Mouse (Mus musculus) neural tube, embryonic 14.5 days (tissue): ENCODE data around the gene Tial1. TPM values are rescaled to one million over a fixed set of nuclear protein-coding genes. Genes with fewer than 3 reads are reported as not detected.

Source experiments
- ATAC-seq: fragments of 200-750 bp; cut with Nextera tagmentation; 2 replicates; pipeline ENCODE4 v1.8.0; 2017; ENCODE audit warnings: low read depth, mild to moderate bottlenecking, moderate TSS enrichment, moderate library complexity
- H3K27ac ChIP-seq: fragments of 300-500 bp; sonication (generic); 2 replicates; pipeline ENCODE4 v1.5.1; 2014; ENCODE audit warnings: low read depth, mild to moderate bottlenecking, control low read depth, low read length, moderate library complexity, mixed read lengths
- H3K27me3 ChIP-seq: fragments of 300-500 bp; sonication (generic); 2 replicates; pipeline ENCODE4 v1.6.1; 2014; ENCODE audit warnings: low read length; ENCODE audit not compliant: control insufficient read depth, insufficient read depth
- H3K36me3 ChIP-seq: fragments of 300-500 bp; sonication (generic); 2 replicates; pipeline ENCODE4 v1.6.1; 2014; ENCODE audit warnings: low read length, mixed read lengths; ENCODE audit not compliant: control insufficient read depth, insufficient read depth
- H3K4me1 ChIP-seq: fragments of 300-500 bp; sonication (generic); 2 replicates; pipeline ENCODE4 v1.6.1; 2014; ENCODE audit warnings: low read length; ENCODE audit not compliant: control insufficient read depth, insufficient read depth
- H3K4me2 ChIP-seq: fragments of 300-500 bp; sonication (generic); 2 replicates; pipeline ENCODE4 v1.6.1; 2014; ENCODE audit warnings: mild to moderate bottlenecking, low read depth, low read length, control low read depth
- H3K4me3 ChIP-seq: fragments of 300-500 bp; sonication (generic); 2 replicates; pipeline ENCODE4 v1.5.1; 2014; ENCODE audit warnings: low read depth, low read length, control low read depth, mixed read lengths
- H3K9ac ChIP-seq: fragments of 300-500 bp; sonication (generic); replicated peaks from 2 replicates; pipeline ENCODE4 v1.6.1; 2014; ENCODE audit warnings: low read depth, mild to moderate bottlenecking, control low read depth, low read length, mixed read lengths
- H3K9me3 ChIP-seq: fragments of 300-500 bp; sonication (generic); 2 replicates; pipeline ENCODE4 v1.6.1; 2016; ENCODE audit warnings: low read length; ENCODE audit not compliant: control insufficient read depth
- WGBS: fragments of 180-500 bp; shearing (Covaris S2); extraction: QIAGEN DNeasy Blood & Tissue Kit; methylation state at CpG from one replicate; pipeline ENCODE4 v1.1.7; 2014; 5-methylcytosine and 5-hydroxymethylcytosine counted together
- microRNA-seq: library from miRNA; unstranded; fragments of <30 nt; microRNA quantifications from one replicate; pipeline ENCODE4, GENCODE M21; 2016
- polyA plus RNA-seq: library from polyadenylated mRNA; unstranded; fragments of >200 nt; fragmentation: Nextera tagmentation; extraction: Ambion mirVana; gene quantifications from 2 replicates; pipeline ENCODE4 v1.2.1, GENCODE M21; 2014

Tial1 gene
- polyA plus RNA-seq, 1 experiment from 2014 or later: 41.7 TPM

GRCm38 (mm10) chr7:128391267-128392057 is 70.1 kb downstream of the Tial1 start:
- Histone ChIP-seq H3K36me3 (no peaks in the 10 kb centered on the region), H3K4me2 (no peak overlapping the region), H3K9ac (no peak overlapping the region), H3K4me3 (no peak overlapping the region), H3K4me1 (no peaks in the 10 kb centered on the region), H3K9me3 (no peaks in the 10 kb centered on the region), H3K27me3 (no peaks in the 10 kb centered on the region), H3K27ac (no peak overlapping the region)
- WGBS: 50% methylated on average over 12 of the region's 12 CpGs
- ATAC-seq: no peak

Small RNA genes within 50 kb of the gene (microRNA-seq; reads per million reads assigned to microRNA genes)
- not detected for gene Gm24365

Other genes starting within 250 kb of the Tial1 start
- gene Armc5, start 224.4 kb downstream of the Tial1 start, polyA plus RNA-seq: 9.0 and 10.7 TPM in 2 replicates
- gene 9130023H24Rik, start 223.7 kb downstream of the Tial1 start, polyA plus RNA-seq: 9.5 and 9.7 TPM in 2 replicates
- 15.2 and 24.7 TPM in 2 replicates for gene Tgfb1i1, start 214.9 kb downstream of the Tial1 start, polyA plus RNA-seq
- not detected in 2 replicates for gene Slc5a2, start 196.1 kb downstream of the Tial1 start, polyA plus RNA-seq
- gene BC017158, start 163.5 kb downstream of the Tial1 start, polyA plus RNA-seq: 25.9 and 27.9 TPM in 2 replicates
- gene Rgs10, start 43.0 kb downstream of the Tial1 start, polyA plus RNA-seq: 52.9 and 56.8 TPM in 2 replicates
- 1.3 and 3.5 TPM in 2 replicates for gene Bag3, start 61.9 kb upstream of the Tial1 start, polyA plus RNA-seq
- 416 and 554 TPM in 2 replicates for gene Inpp5f, start 149.6 kb upstream of the Tial1 start, polyA plus RNA-seq